Mouse (Mus musculus) liver, embryonic 11.5 days (tissue): ENCODE results near the gene Mcoln3. TPM values are rescaled to one million over a fixed set of nuclear protein-coding genes. Genes with fewer than 3 reads are reported as not detected.
A peak's percentile ranks its signal among the peaks of the same experiment; 100 is the strongest.

ENCODE experiments used
- ATAC-seq: fragments of 200-750 bp; cut with Nextera tagmentation; replicated peaks from 2 replicates; pipeline ENCODE4 v1.8.0; 2017; ENCODE audit warnings: moderate number of reproducible peaks, mild to moderate bottlenecking, moderate TSS enrichment, moderate library complexity; ENCODE audit not compliant: low FRiP score
- DNase-seq: peaks from one replicate; pipeline ENCODE4 v3.0.0-alpha.2; 2017; ENCODE audit warnings: low spot score
- H3K27ac ChIP-seq: fragments of 300-500 bp; sonication (generic); 2 replicates; pipeline ENCODE4 v1.5.1; 2014; ENCODE audit warnings: mild to moderate bottlenecking, low read depth, low read length, control low read depth
- H3K27me3 ChIP-seq: fragments of 300-500 bp; sonication (generic); replicated peaks from 2 replicates; pipeline ENCODE4 v1.6.1; 2014; ENCODE audit warnings: low read length, mixed read lengths; ENCODE audit not compliant: control insufficient read depth, insufficient read depth
- H3K36me3 ChIP-seq: fragments of 300-500 bp; sonication (generic); 2 replicates; pipeline ENCODE4 v1.6.1; 2014; ENCODE audit warnings: mild to moderate bottlenecking, low read length, moderate library complexity, mixed read lengths; ENCODE audit not compliant: control insufficient read depth, insufficient read depth
- H3K4me1 ChIP-seq: fragments of 300-500 bp; sonication (generic); replicated peaks from 2 replicates; pipeline ENCODE4 v1.6.1; 2014; ENCODE audit warnings: low read length, mixed read lengths; ENCODE audit not compliant: control insufficient read depth, insufficient read depth
- H3K4me2 ChIP-seq: fragments of 300-500 bp; sonication (generic); 2 replicates; pipeline ENCODE4 v1.6.1; 2014; ENCODE audit warnings: mild to moderate bottlenecking, control low read depth, moderate library complexity
- H3K4me3 ChIP-seq: fragments of 300-500 bp; sonication (generic); 2 replicates; pipeline ENCODE4 v1.5.1; 2014; ENCODE audit warnings: low read depth, low read length, control low read depth
- H3K9ac ChIP-seq: fragments of 300-500 bp; sonication (generic); 2 replicates; pipeline ENCODE4 v1.6.1; 2014; ENCODE audit warnings: low read depth, low read length, control low read depth
- H3K9me3 ChIP-seq: fragments of 300-500 bp; sonication (generic); 2 replicates; pipeline ENCODE4 v1.6.1; 2016; ENCODE audit warnings: low read length, inconsistent platforms, mixed read lengths; ENCODE audit not compliant: control insufficient read depth
- WGBS: fragments of 180-500 bp; shearing (Covaris S2); extraction: QIAGEN DNeasy Blood & Tissue Kit; methylation state at CpG from one replicate; pipeline ENCODE4 v1.1.7; 2014; 5-methylcytosine and 5-hydroxymethylcytosine counted together
- polyA plus RNA-seq: library from polyadenylated mRNA; unstranded; fragments of >200 nt; fragmentation: Nextera tagmentation; extraction: Ambion mirVana; gene quantifications from 2 replicates; pipeline ENCODE4 v1.2.1, GENCODE M21; 2014

Gene Mcoln3
- polyA plus RNA-seq, 1 experiment from 2014 or later, result 1.9 TPM

- no peak overlapping the region for H3K4me2 ChIP-seq
- H3K27ac ChIP-seq, result no peak overlapping the region
- no peaks in the 10 kb centered on the region for H3K9me3 ChIP-seq
- no peaks in the 10 kb centered on the region for H3K36me3 ChIP-seq
- H3K4me1 ChIP-seq, result no peaks in the 10 kb centered on the region
- ATAC-seq (no peak), DNase-seq (no peak)
- no peak overlapping the region for H3K4me3 ChIP-seq
- H3K9ac ChIP-seq, result no peak overlapping the region
- no peaks in the 10 kb centered on the region for H3K27me3 ChIP-seq
- 67% methylated on average over 5 of the region's 5 CpGs for WGBS
Measured at GRCm38 (mm10) chr3:146173030-146173429, 55.8 kb downstream of the Mcoln3 start.

GRCm38 (mm10) chr3:146174215-146174614 lies 57.0 kb downstream of the Mcoln3 start:
- DNase-seq (no peak), ATAC-seq (no peak)
- H3K9me3 ChIP-seq, result no peaks in the 10 kb centered on the region
- 78% methylated on average over 9 of the region's 9 CpGs for WGBS
- no peaks in the 10 kb centered on the region for H3K27me3 ChIP-seq
- no peak overlapping the region for H3K4me2 ChIP-seq
- no peak overlapping the region for H3K9ac ChIP-seq
- H3K4me3 ChIP-seq, result no peak overlapping the region
- no peaks in the 10 kb centered on the region for H3K36me3 ChIP-seq
- H3K4me1 ChIP-seq, result no peaks in the 10 kb centered on the region
- no peak overlapping the region for H3K27ac ChIP-seq

GRCm38 (mm10) chr3:146177295-146177694 lies 60.0 kb downstream of the Mcoln3 start:
- Histone ChIP-seq H3K4me1 (no peaks in the 10 kb centered on the region), H3K4me2 (no peak overlapping the region), H3K27ac (no peak overlapping the region), H3K4me3 (no peak overlapping the region), H3K9ac (no peak overlapping the region), H3K36me3 (no peaks in the 10 kb centered on the region), H3K9me3 (no peaks in the 10 kb centered on the region), H3K27me3 (no peaks in the 10 kb centered on the region)
- no peak for DNase-seq
- 71% methylated on average over 7 of the region's 7 CpGs for WGBS
- ATAC-seq, result no peak

GRCm38 (mm10) chr3:146177748-146178582 lies 60.7 kb downstream of the Mcoln3 start:
- 7% methylated on average over 16 of the region's 16 CpGs for WGBS
- H3K4me1 ChIP-seq, result no peaks in the 10 kb centered on the region
- no peaks in the 10 kb centered on the region for H3K27me3 ChIP-seq
- H3K4me2 ChIP-seq, result peak overlapping the region; percentile 53
- peak overlapping the region; percentile 21; the same call in 1 of the 2 replicates for H3K4me3 ChIP-seq
- H3K36me3 ChIP-seq, result no peaks in the 10 kb centered on the region
- ATAC-seq, result peak; percentile 68
- no peak overlapping the region for H3K9ac ChIP-seq
- no peaks in the 10 kb centered on the region for H3K9me3 ChIP-seq
- H3K27ac ChIP-seq, result no peak overlapping the region
- peak; percentile 65 for DNase-seq

GRCm38 (mm10) chr3:146180341-146180740 lies 63.1 kb downstream of the Mcoln3 start:
- Histone ChIP-seq H3K9me3 (no peaks in the 10 kb centered on the region), H3K4me1 (no peaks in the 10 kb centered on the region), H3K27me3 (no peaks in the 10 kb centered on the region), H3K9ac (no peak overlapping the region), H3K4me2 (no peak overlapping the region), H3K4me3 (no peak overlapping the region), H3K36me3 (no peaks in the 10 kb centered on the region), H3K27ac (no peak overlapping the region)
- 30% methylated on average over 2 of the region's 2 CpGs for WGBS
- no peak for DNase-seq
- ATAC-seq, result no peak

GRCm38 (mm10) chr3:146180986-146181385 lies 63.7 kb downstream of the Mcoln3 start:
- WGBS, result 39% methylated on average over 3 of the region's 3 CpGs
- DNase-seq (peak; percentile 55), ATAC-seq (no peak)
- Histone ChIP-seq H3K4me1 (no peaks in the 10 kb centered on the region), H3K36me3 (no peaks in the 10 kb centered on the region), H3K9ac (no peak overlapping the region), H3K27ac (no peak overlapping the region), H3K4me3 (no peak overlapping the region), H3K4me2 (no peak overlapping the region), H3K27me3 (no peaks in the 10 kb centered on the region), H3K9me3 (no peaks in the 10 kb centered on the region)

- ATAC-seq, result no peak; the same call in 1 of the 2 replicates
Measured at GRCm38 (mm10) chr3:146184992-146185657, 67.9 kb downstream of the Mcoln3 start.

GRCm38 (mm10) chr3:146186033-146186432 lies 68.8 kb downstream of the Mcoln3 start:
- Histone ChIP-seq H3K27ac (no peak overlapping the region), H3K4me2 (no peak overlapping the region), H3K9ac (no peak overlapping the region), H3K4me3 (no peak overlapping the region), H3K4me1 (no peaks in the 10 kb centered on the region), H3K36me3 (no peaks in the 10 kb centered on the region), H3K9me3 (no peaks in the 10 kb centered on the region), H3K27me3 (no peaks in the 10 kb centered on the region)
- 82% methylated on average over 10 of the region's 10 CpGs for WGBS
- DNase-seq (no peak), ATAC-seq (no peak)

More at GRCm38 (mm10) chr3:146184992-146185657, 67.9 kb downstream of the Mcoln3 start:
- no peaks in the 10 kb centered on the region for H3K9me3 ChIP-seq
- H3K9ac ChIP-seq, result no peak overlapping the region
- no peaks in the 10 kb centered on the region for H3K36me3 ChIP-seq
- no peak overlapping the region for H3K4me2 ChIP-seq
- H3K4me3 ChIP-seq, result no peak overlapping the region
- DNase-seq, result peak; percentile 61
- no peak overlapping the region for H3K27ac ChIP-seq
- 27% methylated on average over 13 of the region's 13 CpGs for WGBS
- H3K4me1 ChIP-seq, result no peaks in the 10 kb centered on the region
- H3K27me3 ChIP-seq, result no peaks in the 10 kb centered on the region
